Mouse (Mus musculus): ENCODE results near the gene Vmp1. TPM values are rescaled to one million over a fixed set of nuclear protein-coding genes. Genes with fewer than 3 reads are reported as not detected.

Gene Vmp1
- total RNA-seq, 1 experiment: 107 TPM

- no peak for DNase-seq (ENCODE audit: low read depth, low spot score)
- peaks cover 2% of the 10 kb centered on the region; the same call in 1 of the 2 replicates for H3K36me3 ChIP-seq (ENCODE audit: control insufficient read depth, insufficient read depth, low read length, poor library complexity, severe bottlenecking)
- H3K9me3 ChIP-seq (ENCODE audit: control insufficient read depth, insufficient read depth, low read depth, low read length): no peaks in the 10 kb centered on the region
- no peaks in the 10 kb centered on the region for H3K4me1 ChIP-seq (ENCODE audit: control insufficient read depth in 2 of 2, insufficient read depth in 2 of 2, low read length in 2 of 2, poor library complexity in 1 of 2)
- in situ Hi-C loops (cut with MboI; ENCODE audit: low sequenced_read_pairs in 2 of 2, unreplicated experiment in 2 of 2): no loop called here
- no peak overlapping the region for H3K4me3 ChIP-seq (ENCODE audit: insufficient read depth in 1 of 2, low read depth in 1 of 2, low read length in 2 of 2, poor library complexity in 1 of 2, severe bottlenecking in 1 of 2)
- H3K27ac ChIP-seq (ENCODE audit: insufficient read depth, low read depth, low read length, poor library complexity, severe bottlenecking): no peak overlapping the region
- H3K9ac ChIP-seq (ENCODE audit: insufficient read depth, low read depth, low read length, poor library complexity, severe bottlenecking): no peak overlapping the region
- TF ChIP-seq HCFC1 (IDR thresholded peaks at IDR 0.05; ENCODE audit: borderline replicate concordance, insufficient read depth, low read length) (no peak), MAFK (IDR thresholded peaks at IDR 0.05; ENCODE audit: insufficient read depth, low read depth, low read length) (no peak), CHD2 (IDR thresholded peaks at IDR 0.05; ENCODE audit: low read depth, low read length) (no peak), ZC3H11A (IDR thresholded peaks at IDR 0.05; ENCODE audit: borderline replicate concordance, low read depth, low read length) (no peak), ZNF384 (IDR thresholded peaks at IDR 0.05; ENCODE audit: low read depth, low read length) (no peak)
Observed at GRCm38 (mm10) chr11:86629445-86629844, 54.2 kb downstream of the Vmp1 start.

DNA sequence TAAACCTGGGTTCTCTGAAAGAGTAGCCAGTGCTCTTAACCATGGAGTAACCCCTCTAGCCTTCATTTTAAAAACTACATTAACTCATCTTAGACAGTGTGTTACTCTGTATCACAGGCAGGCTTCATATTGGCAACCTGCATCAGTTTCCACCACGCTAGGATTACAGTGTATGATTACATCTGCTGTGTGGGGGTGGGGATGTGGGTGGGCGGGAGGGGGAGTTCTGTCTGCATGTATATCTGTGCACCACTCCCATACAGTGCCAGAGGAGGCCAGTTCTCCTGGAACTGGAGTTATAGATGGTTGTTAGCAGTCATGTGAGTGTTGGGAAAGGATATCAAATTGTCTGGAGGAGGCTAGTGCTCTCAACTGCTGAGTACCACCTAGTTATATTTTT lies 55.2 kb downstream of the Vmp1 start:
- Histone ChIP-seq H3K27ac (ENCODE audit: insufficient read depth, low read depth, low read length, poor library complexity, severe bottlenecking) (no peak overlapping the region), H3K36me3 (ENCODE audit: control insufficient read depth, insufficient read depth, low read length, poor library complexity, severe bottlenecking) (peaks cover 2% of the 10 kb centered on the region; the same call in 1 of the 2 replicates), H3K9me3 (ENCODE audit: control insufficient read depth, insufficient read depth, low read depth, low read length) (no peaks in the 10 kb centered on the region), H3K4me1 (ENCODE audit: control insufficient read depth in 2 of 2, insufficient read depth in 2 of 2, low read length in 2 of 2, poor library complexity in 1 of 2) (no peaks in the 10 kb centered on the region), H3K9ac (ENCODE audit: insufficient read depth, low read depth, low read length, poor library complexity, severe bottlenecking) (no peak overlapping the region), H3K4me3 (ENCODE audit: insufficient read depth in 1 of 2, low read depth in 1 of 2, low read length in 2 of 2, poor library complexity in 1 of 2, severe bottlenecking in 1 of 2) (no peak overlapping the region)
- TF ChIP-seq ZNF384 (IDR thresholded peaks at IDR 0.05; ENCODE audit: low read depth, low read length): no peak
- no peak for TF ChIP-seq HCFC1 (IDR thresholded peaks at IDR 0.05; ENCODE audit: borderline replicate concordance, insufficient read depth, low read length)
- no peak for TF ChIP-seq ZC3H11A (IDR thresholded peaks at IDR 0.05; ENCODE audit: borderline replicate concordance, low read depth, low read length)
- no peak for TF ChIP-seq MAFK (IDR thresholded peaks at IDR 0.05; ENCODE audit: insufficient read depth, low read depth, low read length)
- no peak for TF ChIP-seq CHD2 (IDR thresholded peaks at IDR 0.05; ENCODE audit: low read depth, low read length)
- in situ Hi-C loops (cut with MboI; ENCODE audit: low sequenced_read_pairs in 2 of 2, unreplicated experiment in 2 of 2): no loop called here
- DNase-seq (ENCODE audit: low read depth, low spot score): no peak

GRCm38 (mm10) chr11:86627649-86628048 lies 56.0 kb downstream of the Vmp1 start:
- peaks cover 2% of the 10 kb centered on the region; the same call in 1 of the 2 replicates for H3K36me3 ChIP-seq (ENCODE audit: control insufficient read depth, insufficient read depth, low read length, poor library complexity, severe bottlenecking)
- in situ Hi-C loops (cut with MboI; ENCODE audit: low sequenced_read_pairs in 2 of 2, unreplicated experiment in 2 of 2): no loop called here
- TF ChIP-seq CHD2 (IDR thresholded peaks at IDR 0.05; ENCODE audit: low read depth, low read length) (no peak), ZC3H11A (IDR thresholded peaks at IDR 0.05; ENCODE audit: borderline replicate concordance, low read depth, low read length) (no peak), HCFC1 (IDR thresholded peaks at IDR 0.05; ENCODE audit: borderline replicate concordance, insufficient read depth, low read length) (no peak), ZNF384 (IDR thresholded peaks at IDR 0.05; ENCODE audit: low read depth, low read length) (no peak), MAFK (IDR thresholded peaks at IDR 0.05; ENCODE audit: insufficient read depth, low read depth, low read length) (no peak)

DNA sequence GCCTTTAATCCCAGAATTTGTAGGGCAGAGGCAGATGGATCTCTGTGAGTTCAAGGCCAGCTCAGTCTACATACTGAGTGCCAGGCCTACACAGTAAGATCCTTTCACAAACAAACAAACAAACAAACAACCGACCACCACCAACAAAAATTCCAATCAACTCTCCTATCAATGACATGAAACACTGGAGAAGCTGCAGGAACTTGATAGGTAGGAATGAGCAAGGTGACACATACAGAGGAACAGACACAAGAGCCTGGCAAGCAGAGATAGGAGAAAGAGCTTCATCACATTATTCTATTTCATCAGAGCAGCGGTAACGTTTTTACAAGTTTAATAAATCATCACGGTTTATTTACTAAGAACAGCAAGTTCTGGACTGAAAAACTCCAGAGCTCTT lies 56.9 kb downstream of the Vmp1 start:
- TF ChIP-seq ZC3H11A (IDR thresholded peaks at IDR 0.05; ENCODE audit: borderline replicate concordance, low read depth, low read length) (no peak), HCFC1 (IDR thresholded peaks at IDR 0.05; ENCODE audit: borderline replicate concordance, insufficient read depth, low read length) (no peak), MAFK (IDR thresholded peaks at IDR 0.05; ENCODE audit: insufficient read depth, low read depth, low read length) (no peak), ZNF384 (IDR thresholded peaks at IDR 0.05; ENCODE audit: low read depth, low read length) (no peak), CHD2 (IDR thresholded peaks at IDR 0.05; ENCODE audit: low read depth, low read length) (no peak)
- in situ Hi-C loops (cut with MboI; ENCODE audit: low sequenced_read_pairs in 2 of 2, unreplicated experiment in 2 of 2): no loop called here
- no peak overlapping the region for H3K4me3 ChIP-seq (ENCODE audit: insufficient read depth in 1 of 2, low read depth in 1 of 2, low read length in 2 of 2, poor library complexity in 1 of 2, severe bottlenecking in 1 of 2)

More at GRCm38 (mm10) chr11:86627649-86628048, 56.0 kb downstream of the Vmp1 start:
- no peaks in the 10 kb centered on the region for H3K4me1 ChIP-seq (ENCODE audit: control insufficient read depth in 2 of 2, insufficient read depth in 2 of 2, low read length in 2 of 2, poor library complexity in 1 of 2)
- no peak overlapping the region for H3K27ac ChIP-seq (ENCODE audit: insufficient read depth, low read depth, low read length, poor library complexity, severe bottlenecking)
- H3K9ac ChIP-seq (ENCODE audit: insufficient read depth, low read depth, low read length, poor library complexity, severe bottlenecking): no peak overlapping the region
- H3K4me3 ChIP-seq (ENCODE audit: insufficient read depth in 1 of 2, low read depth in 1 of 2, low read length in 2 of 2, poor library complexity in 1 of 2, severe bottlenecking in 1 of 2): no peak overlapping the region
- no peak for DNase-seq (ENCODE audit: low read depth, low spot score)
- H3K9me3 ChIP-seq (ENCODE audit: control insufficient read depth, insufficient read depth, low read depth, low read length): no peaks in the 10 kb centered on the region

More for the DNA sequence above, 56.9 kb downstream of the Vmp1 start:
- H3K9ac ChIP-seq (ENCODE audit: insufficient read depth, low read depth, low read length, poor library complexity, severe bottlenecking): no peak overlapping the region
- H3K27ac ChIP-seq (ENCODE audit: insufficient read depth, low read depth, low read length, poor library complexity, severe bottlenecking): no peak overlapping the region
- H3K9me3 ChIP-seq (ENCODE audit: control insufficient read depth, insufficient read depth, low read depth, low read length): no peaks in the 10 kb centered on the region
- H3K4me1 ChIP-seq (ENCODE audit: control insufficient read depth in 2 of 2, insufficient read depth in 2 of 2, low read length in 2 of 2, poor library complexity in 1 of 2): no peaks in the 10 kb centered on the region
- DNase-seq (ENCODE audit: low read depth, low spot score): no peak
- H3K36me3 ChIP-seq (ENCODE audit: control insufficient read depth, insufficient read depth, low read length, poor library complexity, severe bottlenecking): peaks cover 2% of the 10 kb centered on the region; the same call in 1 of the 2 replicates

All from ES-E14 (cell line).